Mouse (Mus musculus) mouse embryonic stem cell (cell line): Measurements from ENCODE around the gene 4930503E14Rik.
"Not testable (repeated sequence)": the region's sequence is repeated elsewhere in the genome, so short reads cannot be mapped to it uniquely, and the experiment has no call there.

Experiments used
- in situ Hi-C, 2 experiments: fragments of 300-500 bp; cut with MboI; formaldehyde crosslinking; loops; 1 replicate in 1 of 2; 3 replicates in 1 of 2; pipeline ENCODE4 v1.14.3; 2019 to 2020; ENCODE audit warnings: low sequenced_read_pairs in 2 of 2, low pct_unique_long_range_greater_than_20kb in 1 of 2, mixed read lengths in 1 of 2; ENCODE audit not compliant: unreplicated experiment in 1 of 2

4930503E14Rik gene

DNA sequence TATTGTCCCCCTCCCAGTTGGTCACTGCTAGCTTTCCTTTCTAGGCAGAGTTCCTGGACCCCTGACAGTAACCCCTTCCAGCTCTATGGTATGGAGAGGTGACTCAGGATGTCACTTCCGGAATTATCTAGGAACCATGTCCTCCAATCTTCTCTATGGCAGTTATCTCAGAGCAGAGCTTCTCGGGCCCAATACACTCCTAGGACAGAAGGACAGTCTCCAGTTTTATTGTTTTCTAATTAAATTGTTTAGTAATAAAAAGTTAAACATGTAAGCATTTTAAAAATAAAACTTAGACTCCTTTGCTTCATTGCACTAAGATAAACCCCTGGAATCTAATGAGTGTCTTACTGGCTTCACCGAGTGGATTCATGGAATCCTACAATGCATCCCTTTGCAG, at the start of gene 4930503E14Rik:
TSS of gene 4930503E14Rik (minus strand) at position 101 of the 400 bp plus-strand sequence.
- in situ Hi-C loops: not testable (repeated sequence)

DNA sequence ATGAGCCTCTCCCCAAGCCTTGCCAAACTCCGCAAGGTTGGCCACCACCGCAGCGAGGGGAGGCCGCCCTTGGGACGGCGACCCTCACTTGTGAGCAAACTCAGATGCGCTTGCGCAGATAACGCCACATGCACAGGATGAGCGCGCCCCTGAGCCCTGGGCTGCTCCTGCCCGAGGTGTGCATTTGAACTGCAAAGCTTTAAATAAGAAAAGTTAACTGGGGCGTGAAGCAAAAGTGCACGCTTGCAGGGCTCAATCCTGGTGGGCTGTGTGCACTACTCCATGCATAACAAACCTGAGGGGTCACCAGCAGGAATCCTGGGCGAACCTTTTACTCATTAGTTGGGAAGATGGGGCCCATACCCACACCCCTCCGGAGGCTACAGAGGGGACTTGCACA, 35.0 kb upstream of the 4930503E14Rik start:
- in situ Hi-C loops: no loop called here

DNA sequence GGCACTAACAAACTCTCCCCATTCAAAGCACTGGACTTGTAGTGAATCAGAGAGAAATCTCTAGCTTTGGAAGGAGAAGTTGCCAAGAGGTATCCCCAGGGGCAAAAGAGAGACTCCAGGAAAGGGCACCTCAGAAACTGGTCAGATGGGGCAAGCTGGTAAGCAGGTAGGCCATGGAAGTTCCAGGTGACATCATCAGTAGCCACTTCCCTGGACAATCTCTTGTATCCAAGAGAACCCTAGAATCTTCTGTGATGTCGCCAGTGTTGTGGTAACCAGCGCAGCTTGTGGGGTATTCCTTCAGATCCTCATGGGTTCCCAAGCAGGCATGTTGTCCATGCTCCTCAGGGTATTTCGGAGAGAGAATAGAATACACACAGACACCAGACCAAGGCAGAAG, 15.7 kb downstream of the 4930503E14Rik start, which contains the start of gene Gm8212:
TSS of gene Gm8212 (plus strand) at position 301 of the 400 bp plus-strand sequence.
- in situ Hi-C loops: not testable (repeated sequence)

DNA sequence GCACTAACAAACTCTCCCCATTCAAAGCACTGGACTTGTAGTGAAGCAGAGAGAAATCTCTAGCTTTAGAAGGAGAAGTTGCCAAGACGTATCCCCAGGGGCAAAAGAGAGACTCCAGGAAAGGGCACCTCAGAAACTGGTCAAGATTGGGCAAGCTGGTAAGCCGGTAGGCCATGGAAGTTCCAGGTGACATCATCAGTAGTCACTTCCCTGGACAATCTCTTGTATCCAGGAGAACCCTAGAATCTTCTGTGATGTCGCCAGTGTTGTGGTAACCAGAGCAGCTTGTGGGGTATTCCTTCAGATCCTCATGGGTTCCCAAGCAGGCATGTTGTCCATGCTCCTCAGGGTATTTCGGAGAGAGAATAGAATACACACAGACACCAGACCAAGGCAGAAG, 89.5 kb downstream of the 4930503E14Rik start, which contains the start of gene Gm3327:
TSS of gene Gm3327 (plus strand) at position 301 of the 400 bp plus-strand sequence.
- in situ Hi-C loops: not testable (repeated sequence)
